Mouse (Mus musculus): ENCODE measurements around the gene Pbx1.
A peak's percentile ranks its signal among the peaks of the same experiment; 100 is the strongest.

Gene Pbx1

GRCm38 (mm10) chr1:168228756-168229526, 203.1 kb downstream of the Pbx1 start:
- no peak for DNase-seq (ENCODE audit: low spot score in 2 of 2)

GRCm38 (mm10) chr1:168226150-168226549, 205.9 kb downstream of the Pbx1 start:
- DNase-seq (ENCODE audit: low spot score in 2 of 2), result no peak

GRCm38 (mm10) chr1:168225595-168226127, 206.4 kb downstream of the Pbx1 start:
- DNase-seq (ENCODE audit: low spot score in 2 of 2), result no peak

- no peak for DNase-seq (ENCODE audit: low spot score in 2 of 2)
Measured at GRCm38 (mm10) chr1:168224218-168224617, 207.9 kb downstream of the Pbx1 start.

GRCm38 (mm10) chr1:168222794-168223193, 209.3 kb downstream of the Pbx1 start:
- DNase-seq (ENCODE audit: low spot score in 2 of 2), result no peak

- DNase-seq (ENCODE audit: low spot score in 2 of 2), result no peak
Measured at GRCm38 (mm10) chr1:168221071-168221521, 211.0 kb downstream of the Pbx1 start.

- no peak for DNase-seq (ENCODE audit: low spot score in 2 of 2)
Measured at GRCm38 (mm10) chr1:168215896-168216747, 215.9 kb downstream of the Pbx1 start.

- DNase-seq (ENCODE audit: low spot score in 2 of 2), result no peak
Measured at GRCm38 (mm10) chr1:168215468-168215867, 216.6 kb downstream of the Pbx1 start.

GRCm38 (mm10) chr1:168214040-168214443, 218.0 kb downstream of the Pbx1 start:
- peak; percentile 39 to 75 for DNase-seq (ENCODE audit: low spot score in 2 of 2)

GRCm38 (mm10) chr1:168213595-168213994, 218.5 kb downstream of the Pbx1 start:
- DNase-seq (ENCODE audit: low spot score in 2 of 2), result no peak

- no peak for DNase-seq (ENCODE audit: low spot score in 2 of 2)
Measured at GRCm38 (mm10) chr1:168210401-168210800, 221.7 kb downstream of the Pbx1 start.

- no peak for DNase-seq (ENCODE audit: low spot score in 2 of 2)
Measured at GRCm38 (mm10) chr1:168200570-168201156, 231.4 kb downstream of the Pbx1 start.

GRCm38 (mm10) chr1:168198276-168198675, 233.8 kb downstream of the Pbx1 start:
- no peak for DNase-seq (ENCODE audit: low spot score in 2 of 2)

- DNase-seq (ENCODE audit: low spot score in 2 of 2), result no peak
Measured at GRCm38 (mm10) chr1:168197908-168198258, 234.2 kb downstream of the Pbx1 start.

- DNase-seq (ENCODE audit: low spot score in 2 of 2), result no peak
Measured at GRCm38 (mm10) chr1:168197195-168197907, 234.7 kb downstream of the Pbx1 start.

GRCm38 (mm10) chr1:168193364-168193763, 238.7 kb downstream of the Pbx1 start:
- no peak for DNase-seq (ENCODE audit: low spot score in 2 of 2)

GRCm38 (mm10) chr1:168182816-168183215, 249.3 kb downstream of the Pbx1 start:
- DNase-seq (ENCODE audit: low spot score in 2 of 2), result no peak

- DNase-seq (ENCODE audit: low spot score in 2 of 2), result peak; percentile 44 to 48
Measured at GRCm38 (mm10) chr1:168180622-168181441, 251.2 kb downstream of the Pbx1 start.

GRCm38 (mm10) chr1:168179691-168180090, 252.4 kb downstream of the Pbx1 start:
- DNase-seq (ENCODE audit: low spot score in 2 of 2), result no peak

GRCm38 (mm10) chr1:168178611-168179010, 253.5 kb downstream of the Pbx1 start:
- no peak for DNase-seq (ENCODE audit: low spot score in 2 of 2)

GRCm38 (mm10) chr1:168175586-168175985, 256.5 kb downstream of the Pbx1 start:
- DNase-seq (ENCODE audit: low spot score in 2 of 2), result no peak
